Mouse (Mus musculus) urinary bladder, adult 18-20 months (tissue): Measurements from ENCODE around the gene Disc1.
A peak's percentile ranks its signal among the peaks of the same experiment; 100 is the strongest.

Source experiments
- DNase-seq, 2 experiments: peaks; one replicate each; pipeline ENCODE4 v3.0.0; 2022; ENCODE audit warnings: low spot score in 2 of 2, mixed read lengths in 2 of 2

The Disc1 gene

DNA sequence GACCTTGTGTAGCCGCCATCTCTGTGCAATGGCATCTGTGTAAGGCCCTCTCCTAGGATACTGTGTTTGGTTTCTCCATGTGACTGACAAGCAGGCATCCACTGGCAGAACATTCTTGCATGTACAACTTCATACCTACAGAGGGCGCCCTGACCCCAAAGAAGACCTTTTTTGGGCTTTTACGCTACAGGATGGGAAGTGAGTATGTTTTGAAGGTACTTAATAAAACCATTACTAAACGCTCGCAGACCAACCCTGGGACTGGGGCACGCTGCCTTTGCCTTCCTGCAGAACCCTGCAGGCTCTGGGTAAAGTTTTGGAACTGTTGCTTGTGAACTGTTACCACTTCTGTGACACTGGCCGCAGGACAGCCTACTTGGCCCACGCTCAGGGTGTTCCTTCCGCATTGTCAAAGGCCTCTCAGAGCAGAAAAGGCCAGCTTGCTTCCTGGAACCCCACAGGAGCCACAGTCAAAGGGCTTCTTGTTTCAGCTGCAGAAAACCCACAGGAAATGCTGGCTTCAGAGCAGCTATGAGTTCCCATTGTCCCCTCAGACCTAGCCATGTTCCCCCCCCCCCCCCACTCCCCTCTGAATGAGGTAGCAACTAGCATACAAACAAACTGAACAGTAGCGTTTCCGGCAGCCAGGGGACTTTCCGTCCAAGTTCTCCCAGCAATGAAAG is 13.1 kb downstream of the Disc1 start:
- peak in 1 of 2 experiments; percentile 33 for DNase-seq

DNA sequence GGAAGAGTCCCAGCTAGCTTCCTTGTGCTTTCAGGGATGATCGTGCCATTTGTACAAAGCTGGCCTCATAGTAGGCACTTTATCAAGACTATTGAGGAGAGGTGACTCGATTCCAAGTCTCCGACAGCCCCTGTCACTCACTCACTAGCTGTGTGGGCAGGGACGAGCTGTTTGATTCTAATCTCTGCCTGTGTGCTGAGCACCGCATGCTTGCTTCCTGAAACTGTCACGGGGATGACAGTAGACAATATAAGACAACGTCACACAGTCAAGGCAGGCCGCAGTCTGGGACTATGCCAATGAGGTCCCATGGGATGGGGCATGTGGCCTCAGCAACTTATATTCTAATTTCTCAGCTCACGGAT is 13.6 kb downstream of the Disc1 start:
- DNase-seq, result no peak

DNA sequence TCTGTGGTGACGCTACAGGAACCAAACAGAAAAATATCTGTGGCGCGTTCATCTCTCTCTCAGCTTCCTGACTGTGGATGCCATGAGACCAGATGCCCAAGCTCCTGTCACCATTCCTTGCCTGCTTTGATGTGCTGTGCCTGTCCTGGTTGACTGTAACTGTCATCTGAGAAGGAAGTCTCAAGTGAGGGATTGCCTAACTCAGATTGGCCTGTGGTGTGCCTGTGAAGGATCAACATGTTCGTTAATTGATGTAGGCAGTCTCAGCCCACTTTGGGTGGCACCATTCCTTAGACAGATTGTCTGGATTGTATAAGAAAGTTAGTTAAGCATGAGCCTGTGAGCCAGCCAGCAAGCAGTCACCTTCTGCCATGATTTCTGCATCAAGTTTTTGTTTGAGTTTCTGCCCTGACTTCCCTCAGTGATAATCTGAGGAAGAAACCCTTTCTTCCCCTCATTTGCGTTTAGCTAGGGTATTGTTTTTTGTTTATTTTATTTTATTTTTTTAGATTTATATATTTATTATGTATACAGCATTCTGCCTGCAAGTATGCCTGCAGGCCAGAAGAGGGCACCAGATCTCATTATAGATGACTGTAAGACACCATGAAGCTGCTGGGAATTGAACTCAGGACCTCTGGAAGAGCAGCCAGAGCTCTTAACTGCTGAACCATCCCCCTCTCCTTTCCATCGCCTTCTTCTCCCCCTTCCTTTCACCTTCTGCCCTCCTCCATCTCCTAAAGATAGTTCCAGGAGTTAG is 14.3 kb downstream of the Disc1 start:
- DNase-seq, result no peak

DNA sequence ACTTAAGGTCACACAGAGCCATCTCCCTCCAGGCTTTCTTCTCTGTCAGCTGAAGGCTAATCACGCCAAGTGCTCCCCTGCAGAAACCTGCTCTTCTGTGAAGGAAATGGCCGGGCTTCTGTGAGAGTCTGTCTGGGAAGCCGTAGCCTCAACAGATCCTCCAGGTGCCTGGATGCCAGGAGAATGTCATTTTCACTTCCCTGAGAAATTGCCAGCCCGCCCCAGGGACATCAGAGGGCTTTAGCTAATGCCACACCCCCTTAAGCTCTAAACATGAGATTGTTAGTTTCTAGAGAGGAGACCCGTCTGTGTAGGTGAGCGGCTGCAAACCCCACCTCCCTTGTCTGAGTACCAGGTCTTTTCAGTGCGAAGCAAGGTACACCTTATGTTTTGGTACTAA is 15.3 kb downstream of the Disc1 start:
- no peak for DNase-seq

DNA sequence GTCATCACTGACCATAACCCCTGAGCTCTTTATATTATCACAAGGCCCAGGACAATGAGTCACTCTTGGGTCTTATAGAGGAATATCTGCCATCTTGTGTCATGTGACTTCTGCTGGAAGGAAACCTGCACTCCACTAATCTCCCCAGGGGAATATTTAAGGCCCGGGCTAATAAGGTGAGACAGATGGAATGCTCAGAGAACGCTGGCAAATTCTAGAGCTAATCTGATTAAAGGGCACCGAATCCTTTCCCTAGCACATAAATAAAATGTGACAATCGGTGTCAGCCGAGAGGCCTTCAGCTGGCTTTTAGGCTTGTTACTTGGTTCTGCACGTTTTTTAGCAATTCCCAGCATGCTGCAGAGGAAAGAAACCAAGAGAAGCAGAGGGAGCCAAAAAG is 15.7 kb downstream of the Disc1 start:
- no peak for DNase-seq

DNA sequence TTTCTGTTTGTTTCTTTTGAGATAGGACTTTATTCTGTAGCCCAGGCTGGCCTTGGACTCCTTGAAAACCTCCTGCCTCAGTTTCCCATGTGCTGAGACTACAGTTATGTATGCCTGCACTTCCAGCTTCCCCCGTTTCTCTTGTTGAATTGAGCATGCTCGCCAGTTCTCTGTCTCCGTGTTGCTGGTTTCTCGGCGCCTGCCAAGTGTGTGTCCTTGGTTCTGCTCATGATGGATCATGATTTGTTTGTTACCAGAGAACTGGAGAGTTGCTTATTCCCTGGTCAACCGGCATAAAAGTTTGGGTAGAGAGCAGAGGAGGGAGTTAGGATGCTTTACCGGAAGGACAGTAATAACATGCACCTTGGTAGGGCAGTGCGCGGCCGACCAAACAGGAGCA is 20.1 kb downstream of the Disc1 start:
- DNase-seq, result no peak

DNA sequence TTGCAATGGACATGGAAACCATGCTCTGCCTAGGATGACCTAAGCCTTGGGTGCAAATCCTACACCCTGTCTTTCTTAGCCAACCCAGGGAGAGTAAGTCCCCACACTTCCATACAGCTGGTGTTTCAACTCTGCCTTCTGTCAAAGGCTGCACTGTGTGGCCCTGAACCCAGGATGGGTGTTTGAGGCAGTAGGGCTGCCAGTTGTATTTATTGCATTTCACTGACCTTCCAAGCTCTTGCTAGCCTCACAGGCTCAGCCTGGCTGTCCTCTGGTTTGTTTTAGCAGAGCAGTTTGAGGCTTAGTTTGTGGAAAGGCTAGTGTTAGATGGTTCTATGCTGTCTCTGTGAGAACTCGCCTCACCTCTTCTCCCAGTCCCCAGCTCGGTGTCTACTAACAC is 20.6 kb downstream of the Disc1 start:
- no peak for DNase-seq

DNA sequence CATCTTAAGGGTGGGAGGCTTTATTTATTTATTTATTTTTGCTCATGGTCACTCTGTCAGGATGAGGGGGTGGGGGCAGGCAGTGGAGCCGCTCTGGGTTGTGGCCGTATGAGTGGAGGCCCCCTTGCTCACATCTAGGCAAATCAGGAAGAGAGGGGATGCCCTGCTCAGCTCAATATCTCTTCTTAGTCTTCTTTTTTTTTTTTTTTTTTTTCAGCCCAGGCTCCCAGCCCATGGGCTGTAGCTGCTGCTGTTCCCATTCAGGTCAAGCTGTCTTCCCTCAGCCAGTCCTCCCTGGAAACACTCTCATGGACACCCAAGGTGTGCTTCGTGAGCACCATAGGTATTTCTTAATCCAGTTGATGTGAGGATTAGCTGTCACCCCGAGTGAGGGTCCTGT is 21.4 kb downstream of the Disc1 start:
- DNase-seq, result no peak

DNA sequence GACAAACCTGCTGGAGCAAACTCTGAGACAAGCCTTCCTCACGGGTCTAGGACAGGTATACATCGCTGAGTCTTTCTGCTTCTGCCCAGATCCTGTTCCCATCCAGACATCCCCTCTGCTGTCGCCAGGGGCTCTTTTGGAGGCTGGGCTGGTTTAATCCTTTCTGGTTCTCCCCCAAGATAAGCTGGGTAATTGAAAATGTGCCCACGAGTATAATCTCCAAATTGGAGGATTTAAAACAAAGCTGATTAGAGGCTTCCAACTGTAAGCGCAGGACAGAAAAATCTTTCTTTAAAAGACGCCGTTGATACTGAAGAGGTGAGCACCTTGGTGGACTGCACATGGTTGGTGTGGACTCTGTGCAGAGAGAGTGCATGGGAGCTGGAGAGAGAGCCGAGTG is 23.3 kb downstream of the Disc1 start:
- DNase-seq, result no peak

DNA sequence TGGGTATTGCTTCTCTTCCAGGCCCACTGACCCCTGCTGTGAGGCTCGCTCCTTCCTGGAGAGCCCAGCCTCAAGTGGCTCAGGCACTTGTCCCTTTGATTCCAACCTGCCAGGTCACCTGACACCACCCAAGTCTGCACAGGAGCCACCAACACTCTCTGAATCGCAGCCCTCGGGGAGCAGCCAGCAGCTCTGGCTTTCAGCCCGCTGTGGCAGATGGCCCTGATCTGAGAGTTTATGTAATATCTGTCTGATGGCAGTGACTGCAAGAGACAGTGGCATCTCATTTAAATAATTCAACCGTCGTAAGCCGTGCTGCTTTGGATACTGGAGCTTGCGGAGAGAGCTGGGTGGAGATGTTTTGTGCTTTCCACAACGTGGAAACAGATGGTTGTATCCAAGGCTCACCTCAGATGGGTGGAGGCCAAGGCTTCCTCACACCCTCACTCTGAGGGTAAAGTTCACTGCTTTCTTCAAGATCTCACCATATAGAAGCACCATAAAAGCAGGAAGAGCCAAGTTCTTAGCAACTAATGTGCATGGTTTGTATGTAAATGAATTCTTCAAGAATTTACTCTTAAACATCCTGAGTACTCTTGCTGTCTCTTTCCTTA is 24.9 kb downstream of the Disc1 start:
- DNase-seq, result no peak

DNA sequence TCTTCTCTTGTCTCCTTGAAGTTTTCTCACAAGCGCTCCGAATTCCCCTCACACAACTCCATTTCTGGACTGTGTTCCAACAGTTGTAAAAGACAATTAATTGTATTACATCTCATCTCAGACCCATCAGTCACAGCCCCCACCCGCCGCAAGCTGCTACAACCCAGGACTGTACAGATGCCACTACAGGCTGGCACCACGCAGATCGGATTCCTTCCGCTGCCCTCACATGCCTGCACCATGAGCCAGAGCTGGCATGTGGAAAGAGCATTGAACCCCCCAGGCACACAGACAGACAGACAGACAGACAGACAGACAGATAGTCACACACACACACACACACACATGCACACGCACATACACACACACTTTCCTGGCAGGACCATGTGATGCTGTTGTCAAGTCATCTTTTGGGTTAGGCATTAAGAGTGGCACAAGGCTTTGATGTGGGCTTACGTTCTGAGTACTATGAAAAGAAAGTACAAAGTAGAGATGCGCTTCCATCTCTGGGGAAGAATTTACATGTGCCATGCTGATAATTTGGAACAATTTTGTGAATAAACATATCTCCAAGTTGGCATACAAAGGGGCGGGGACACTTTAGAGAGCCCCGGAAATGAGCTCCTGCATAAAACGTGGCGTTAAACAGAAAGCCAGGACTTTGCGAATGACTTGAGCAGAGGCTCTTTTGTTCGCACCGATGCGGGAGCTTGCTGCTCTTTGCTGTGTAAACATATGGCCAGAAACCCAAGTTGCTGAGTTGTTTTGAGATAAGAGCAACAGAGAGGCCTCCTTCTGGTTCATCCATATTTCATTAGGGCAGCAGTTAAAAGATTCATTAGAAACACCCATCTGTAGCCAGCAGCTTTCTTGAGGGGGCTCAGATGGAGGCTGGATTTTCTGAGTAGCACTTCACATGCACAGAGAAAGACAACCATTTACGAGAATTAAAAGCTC is 26.7 kb downstream of the Disc1 start:
- no peak for DNase-seq

DNA sequence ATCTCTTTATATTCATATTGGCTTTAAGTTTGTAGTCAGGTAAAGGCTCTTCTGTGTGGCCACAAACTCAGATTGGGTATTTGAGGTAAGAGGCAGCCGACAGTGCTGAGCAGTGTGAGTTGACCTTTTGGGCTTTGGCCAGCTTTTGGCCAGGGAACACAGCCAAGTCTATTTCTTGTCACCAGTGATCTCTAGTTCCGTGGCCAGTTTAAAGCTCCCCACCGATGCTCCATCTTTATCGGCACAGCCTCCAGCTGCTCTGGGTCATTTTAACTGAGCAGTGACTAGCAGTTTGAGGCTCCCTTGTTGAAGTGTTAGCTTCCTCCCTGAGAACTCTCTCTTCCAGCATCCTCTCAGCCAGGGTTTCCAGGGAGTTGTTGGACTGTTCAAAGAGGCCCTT is 29.8 kb downstream of the Disc1 start:
- no peak for DNase-seq

DNA sequence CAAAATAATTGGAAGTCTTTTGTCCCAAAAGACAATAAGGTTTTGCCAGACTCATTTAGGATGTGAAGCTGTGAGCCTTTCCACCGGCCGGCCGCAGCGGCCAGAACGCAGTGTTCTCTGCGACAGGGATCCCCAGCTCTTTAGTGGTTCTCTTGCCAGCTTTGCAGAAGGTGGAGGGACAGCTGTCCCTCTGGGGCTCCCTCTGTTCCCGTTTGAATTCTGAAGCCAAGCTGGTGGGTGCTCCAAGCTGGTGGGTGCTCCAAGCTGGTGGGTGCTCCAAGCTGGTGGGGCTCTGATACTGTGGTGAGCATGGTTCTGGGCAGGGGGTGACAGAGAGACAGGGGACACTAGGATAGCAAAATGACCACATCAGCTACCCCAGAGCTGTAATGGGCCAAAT is 30.5 kb downstream of the Disc1 start:
- DNase-seq, result no peak

DNA sequence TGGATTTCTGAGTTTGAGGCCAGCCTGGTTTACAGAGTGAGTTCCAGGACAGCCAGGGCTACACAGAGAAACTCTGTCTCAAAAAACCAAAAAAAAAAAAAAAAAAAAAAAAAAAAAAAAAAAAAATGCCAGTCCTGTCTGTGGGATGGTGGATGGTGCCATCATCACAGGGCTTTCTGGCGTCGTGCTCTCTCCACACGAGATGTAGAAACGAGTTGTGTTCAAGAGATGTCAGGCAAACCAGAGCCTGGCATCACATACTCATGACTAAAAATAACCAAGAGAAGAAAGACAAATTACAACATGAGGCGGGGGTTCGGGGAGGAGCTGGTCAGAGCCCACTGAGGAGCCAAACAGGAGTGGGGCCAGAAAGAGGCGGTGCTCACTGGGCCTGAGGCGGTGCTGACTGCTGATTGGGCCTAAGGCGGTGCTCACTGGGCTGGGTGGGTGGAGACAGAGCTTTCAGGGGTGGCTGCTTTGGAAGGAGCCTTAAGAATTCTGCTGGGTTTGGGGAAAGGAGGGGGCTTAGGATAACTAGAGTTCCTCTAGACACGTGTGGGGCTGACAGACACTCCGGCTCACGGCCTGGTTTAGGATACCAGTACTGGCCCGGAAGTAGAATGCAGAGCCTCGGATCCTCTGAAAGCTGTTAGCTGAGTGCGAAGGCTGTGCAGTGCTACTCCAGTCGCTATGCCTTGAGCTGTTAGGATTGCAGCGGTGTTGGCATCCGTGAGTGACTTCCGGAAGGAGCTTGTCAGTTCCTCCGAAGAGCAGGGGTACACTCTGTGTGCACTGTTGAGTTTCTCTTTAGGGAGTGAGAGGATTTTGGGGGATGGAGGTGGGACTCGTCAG is 37.1 kb downstream of the Disc1 start:
- DNase-seq, result peak in 1 of 2 experiments; percentile 62

DNA sequence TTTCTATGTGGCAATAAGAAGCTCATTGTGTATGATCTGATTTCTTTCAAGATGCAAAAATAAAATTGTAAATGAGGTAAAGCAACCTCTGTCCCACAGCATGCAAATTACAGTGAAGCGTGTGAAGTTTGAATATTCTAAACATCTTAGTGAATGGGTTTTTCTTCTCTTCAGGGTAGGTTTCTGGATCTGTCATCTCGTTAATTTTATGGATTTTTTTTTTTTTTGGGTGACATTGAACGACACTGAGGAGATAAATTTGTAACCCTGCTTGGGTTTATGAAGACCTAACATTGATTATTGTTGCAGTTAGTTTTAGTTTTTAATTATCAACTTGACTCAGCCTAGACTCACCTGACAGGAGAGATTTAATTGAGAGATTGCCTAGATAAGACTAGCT is 43.1 kb downstream of the Disc1 start:
- no peak for DNase-seq

DNA sequence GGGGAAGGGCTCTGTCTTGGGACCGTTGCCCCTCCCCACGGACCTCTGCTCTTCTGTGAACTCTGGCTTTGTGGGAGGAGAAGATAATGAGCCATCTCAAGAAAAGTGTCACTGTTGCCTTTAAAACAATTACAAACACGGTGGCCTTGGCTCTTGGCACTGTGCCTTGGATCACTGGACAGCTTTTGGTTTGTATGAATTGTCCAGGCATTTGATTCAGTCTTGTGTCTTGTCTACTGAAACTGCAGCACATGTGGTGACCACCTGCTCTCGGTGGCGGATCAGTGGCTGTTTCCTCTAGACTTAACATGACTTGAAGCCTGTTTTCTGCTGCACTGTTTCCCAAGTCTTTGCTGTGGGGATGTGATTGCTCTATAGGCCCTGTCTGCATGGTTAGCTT is 44.1 kb downstream of the Disc1 start:
- no peak for DNase-seq

DNA sequence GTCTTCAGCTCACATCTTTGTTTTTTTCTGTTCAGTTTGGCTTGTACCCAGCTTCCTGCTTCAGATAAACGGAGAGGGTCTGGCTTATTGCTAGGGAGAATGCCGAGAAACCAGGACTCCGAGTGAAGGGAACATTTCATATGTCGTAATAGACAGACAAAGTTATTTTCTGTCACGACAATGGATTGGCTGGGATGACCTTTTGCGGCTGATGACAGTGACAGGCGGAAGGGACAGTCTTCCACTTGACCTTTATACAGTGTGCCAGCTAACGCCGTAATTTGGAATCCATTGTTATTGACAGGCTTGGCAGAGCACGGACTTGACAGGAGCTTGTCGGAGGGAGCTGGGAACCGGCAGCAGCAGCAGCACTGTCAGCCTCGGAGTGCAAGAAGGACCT is 48.3 kb downstream of the Disc1 start:
- DNase-seq, result no peak

DNA sequence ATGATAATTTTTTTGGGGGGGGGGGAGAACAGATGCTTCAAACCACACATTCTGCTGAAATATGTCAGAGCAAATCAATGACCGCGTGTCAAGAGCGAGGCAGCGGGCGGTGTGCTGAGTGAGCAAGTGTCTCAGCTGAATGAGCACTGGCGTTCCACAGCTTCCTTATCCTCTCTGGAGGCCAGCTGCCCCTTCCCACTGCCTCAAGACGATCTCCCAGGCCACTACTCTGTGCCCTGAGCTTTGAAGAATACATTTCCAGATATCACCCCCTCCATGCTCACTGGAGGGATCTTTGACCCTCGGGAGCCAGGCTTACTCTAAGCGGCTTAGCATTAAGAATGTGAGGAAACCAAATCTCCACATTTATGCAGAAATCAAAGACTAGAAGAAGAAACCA is 59.2 kb downstream of the Disc1 start:
- DNase-seq, result no peak

DNA sequence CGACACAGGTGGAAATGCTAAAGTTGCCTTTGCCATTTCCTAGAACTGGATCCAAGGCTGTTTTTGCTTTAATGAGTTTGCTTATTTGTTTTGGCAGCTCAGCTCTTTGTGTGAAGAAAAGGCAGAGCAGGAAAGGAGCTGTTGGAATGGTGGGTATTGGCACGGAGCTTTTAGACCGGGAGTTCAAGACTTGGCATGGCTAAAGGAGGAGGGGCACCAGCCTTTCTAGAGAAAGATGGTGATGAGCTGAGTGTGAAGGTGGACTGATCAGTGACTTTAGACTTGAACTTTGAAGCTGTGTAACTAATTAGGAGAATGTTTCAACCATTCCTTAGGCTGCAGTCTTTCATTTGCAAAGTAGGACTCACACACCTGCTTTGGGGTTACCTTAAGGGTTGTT is 59.8 kb downstream of the Disc1 start:
- no peak for DNase-seq

DNA sequence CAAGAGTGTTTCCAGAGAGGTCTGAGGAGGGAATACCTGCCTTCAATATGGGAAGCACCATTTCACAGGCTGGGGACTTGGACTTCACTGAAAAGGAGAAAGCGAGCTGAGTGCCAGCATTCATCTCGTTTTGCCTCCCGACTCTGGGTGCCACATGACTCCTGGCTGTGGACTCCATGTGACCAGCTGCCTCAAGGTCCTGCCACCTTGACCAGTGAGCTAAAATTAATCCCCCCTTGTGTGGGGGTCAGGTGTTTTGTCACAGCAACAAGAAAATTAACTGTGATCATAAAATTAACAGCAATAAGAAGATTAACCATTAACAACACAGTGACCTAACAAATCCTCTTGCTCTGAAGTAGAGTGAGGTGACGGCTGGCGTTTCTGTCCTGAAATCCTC is 61.3 kb downstream of the Disc1 start:
- no peak for DNase-seq

DNA sequence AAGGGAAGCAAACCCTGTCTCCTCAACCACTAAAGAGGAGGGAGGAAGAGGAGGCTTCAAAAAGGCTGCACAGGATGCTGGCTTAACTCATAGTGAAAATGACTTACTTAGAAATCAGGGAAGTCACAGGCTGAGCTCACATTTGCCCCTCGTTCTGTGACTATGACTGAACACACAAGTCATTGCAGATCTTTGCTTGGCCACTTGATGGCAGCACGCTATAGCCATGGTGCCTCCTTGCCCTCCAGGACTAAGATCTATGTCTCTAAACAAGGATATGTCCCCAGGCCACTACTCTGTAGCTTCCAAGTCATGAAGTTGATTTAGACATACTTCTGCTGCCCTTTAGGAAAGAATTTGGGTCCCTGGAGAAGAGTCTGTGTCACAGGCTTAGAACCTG is 62.6 kb downstream of the Disc1 start:
- DNase-seq, result peak in 1 of 2 experiments; percentile 19
